Mouse (Mus musculus) liver, postnatal 0 days (tissue): ENCODE measurements around the gene Dgki.

Experiments
- CTCF ChIP-seq: sonication (generic); IDR thresholded peaks from 2 replicates; pipeline ENCODE4 v1.5.1; 2016; ENCODE audit warnings: antibody characterized with exemption, low read depth
- EP300 ChIP-seq: IDR thresholded peaks from 2 replicates; pipeline ENCODE4 v1.6.1; 2016; ENCODE audit warnings: antibody characterized with exemption, low read depth, mild to moderate bottlenecking

DNA sequence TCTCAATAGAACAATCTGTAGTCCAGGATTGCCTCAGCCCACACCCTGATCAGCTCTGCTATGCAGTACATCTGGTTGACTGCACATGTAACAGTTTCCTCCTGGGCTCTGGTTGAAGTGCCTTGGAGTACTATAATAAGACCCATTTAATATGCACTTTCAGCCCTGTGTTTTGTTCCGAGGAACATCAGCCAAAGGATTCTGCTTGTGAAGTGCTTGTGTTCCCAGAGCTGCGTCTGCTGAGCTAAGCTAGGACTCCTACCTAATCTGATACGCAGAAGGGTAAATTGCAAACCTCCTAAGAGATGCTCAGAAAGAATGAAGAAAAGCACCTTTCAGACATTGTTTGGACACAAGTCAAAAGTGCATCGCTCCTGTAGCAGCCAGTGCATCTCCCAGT, 186.9 kb downstream of the Dgki start:
- no peak for TF ChIP-seq CTCF
- TF ChIP-seq EP300: no peak
